In the genomic region with DNA sequence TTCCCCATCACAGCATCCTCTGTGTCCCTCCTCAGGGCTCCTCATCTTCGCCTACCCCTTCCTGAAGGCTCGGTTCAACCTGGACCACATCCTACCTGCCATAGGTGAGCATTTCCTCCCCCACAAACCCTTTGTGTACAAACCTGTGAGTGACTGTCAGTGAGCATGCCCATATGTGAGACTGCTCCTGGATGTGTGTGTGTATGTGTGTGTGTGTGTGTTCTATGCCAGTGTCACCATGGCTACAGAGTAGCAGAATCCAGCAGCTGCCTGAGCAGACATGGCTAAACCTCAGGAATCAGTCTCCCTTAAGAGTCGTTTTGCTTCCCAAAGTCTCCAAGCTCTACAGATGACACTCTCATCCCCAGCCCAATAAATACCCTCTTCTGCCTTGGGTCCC, we compare ENCODE assay signal across 21 mouse cellular contexts. TPM values are rescaled to one million over a fixed set of nuclear protein-coding genes. Genes with fewer than 3 reads are reported as not detected.
DNase-seq lines count a peak whose midpoint lies in the region; ATAC-seq lines count a peak whose summit lies in the region.
"Had no signal": no experiment of that assay in that cellular context is flagged by ENCODE, and none has a peak within 500 bp of the region (broad histone marks: within the 10 kb centered on the region; RNA-seq: fewer than 3 reads in every experiment).

No protein-coding gene starts in this region.

- peaks cover 17% of the 10 kb centered on the region for H3K4me1 ChIP-seq in hindbrain, embryonic 14.5 days (replicated peaks; ENCODE audit: control insufficient read depth, insufficient read depth, low read length)
- H3K4me1 ChIP-seq in hindbrain, embryonic 12.5 days = peaks cover 26% of the 10 kb centered on the region
- H3K4me1 ChIP-seq in midbrain, embryonic 14.5 days (ENCODE audit: control insufficient read depth, insufficient read depth, low read length) = peaks cover 21% of the 10 kb centered on the region
- H3K4me1 ChIP-seq in midbrain, embryonic 10.5 days = peaks cover 48% of the 10 kb centered on the region
- H3K4me1 ChIP-seq in forebrain, embryonic 14.5 days (ENCODE audit: control insufficient read depth, insufficient read depth, low read length) = peaks cover 12% of the 10 kb centered on the region
- H3K4me1 ChIP-seq in midbrain, embryonic 16.5 days (ENCODE audit: control insufficient read depth, insufficient read depth, low read length) = peaks cover 24% of the 10 kb centered on the region

- H3K36me3 ChIP-seq in hindbrain, embryonic 14.5 days (replicated peaks; ENCODE audit: control insufficient read depth, insufficient read depth) = no peaks in the 10 kb centered on the region
- H3K36me3 ChIP-seq in hindbrain, embryonic 12.5 days = no peaks in the 10 kb centered on the region
- H3K36me3 ChIP-seq in midbrain, embryonic 14.5 days (ENCODE audit: control insufficient read depth, insufficient read depth, low read length) = no peaks in the 10 kb centered on the region
- no peaks in the 10 kb centered on the region for H3K36me3 ChIP-seq in midbrain, embryonic 10.5 days
- no peaks in the 10 kb centered on the region for H3K36me3 ChIP-seq in forebrain, embryonic 14.5 days (ENCODE audit: control insufficient read depth, insufficient read depth, low read length)
- H3K36me3 ChIP-seq in midbrain, embryonic 16.5 days (ENCODE audit: control insufficient read depth, insufficient read depth, low read length) = no peaks in the 10 kb centered on the region
- H3K36me3 ChIP-seq: embryonic facial prominence, embryonic 12.5 days; neural tube, embryonic 13.5 days had no signal

- WGBS in hindbrain, embryonic 14.5 days = 82% methylated on average over 3 of the region's 3 CpGs
- 80% methylated on average over 3 of the region's 3 CpGs for WGBS in hindbrain, embryonic 12.5 days
- 71% methylated on average over 3 of the region's 3 CpGs for WGBS in midbrain, embryonic 14.5 days
- WGBS in midbrain, embryonic 10.5 days = 87% methylated on average over 3 of the region's 3 CpGs
- 74% methylated on average over 3 of the region's 3 CpGs for WGBS in forebrain, embryonic 14.5 days
- WGBS in midbrain, embryonic 16.5 days = 69% methylated on average over 3 of the region's 3 CpGs

- peak; percentile 64 for DNase-seq in hindbrain, embryonic 14.5 days (ENCODE audit: low spot score)
- peak; percentile 70 for DNase-seq in midbrain, embryonic 14.5 days
- DNase-seq in midbrain, embryonic 10.5 days (ENCODE audit: low spot score) = no peak
- DNase-seq in forebrain, embryonic 14.5 days (ENCODE audit: low spot score) = peak; percentile 55
- DNase-seq in spleen, adult 18-20 months = no peak
- DNase-seq in cerebellum, adult 11 months = no peak
- DNase-seq: cerebellum, adult 18-20 months; gastrocnemius, postnatal 25 days; heart, postnatal 36 days; kidney, postnatal 25 days; liver; lung, adult 18-20 months; lung, postnatal 4 days had no signal

- H3K9me3 ChIP-seq in hindbrain, embryonic 14.5 days (ENCODE audit: control insufficient read depth, low read length) = no peaks in the 10 kb centered on the region
- no peaks in the 10 kb centered on the region for H3K9me3 ChIP-seq in hindbrain, embryonic 12.5 days (replicated peaks)
- H3K9me3 ChIP-seq in midbrain, embryonic 14.5 days (ENCODE audit: control insufficient read depth, low read length) = no peaks in the 10 kb centered on the region
- no peaks in the 10 kb centered on the region for H3K9me3 ChIP-seq in midbrain, embryonic 10.5 days (replicated peaks)
- no peaks in the 10 kb centered on the region for H3K9me3 ChIP-seq in forebrain, embryonic 14.5 days (replicated peaks; ENCODE audit: control insufficient read depth, low read length)
- H3K9me3 ChIP-seq in midbrain, embryonic 16.5 days (replicated peaks; ENCODE audit: control insufficient read depth, low read length, poor library complexity, severe bottlenecking) = no peaks in the 10 kb centered on the region
- H3K9me3 ChIP-seq: embryonic facial prominence, embryonic 12.5 days; neural tube, embryonic 13.5 days had no signal

- ATAC-seq in hindbrain, embryonic 14.5 days (ENCODE audit: low FRiP score) = peak; percentile 57; the same call in 1 of the 2 replicates
- no peak for ATAC-seq in hindbrain, embryonic 12.5 days (ENCODE audit: low FRiP score)
- ATAC-seq in midbrain, embryonic 14.5 days (ENCODE audit: low FRiP score, low TSS enrichment) = no peak
- no peak for ATAC-seq in forebrain, embryonic 14.5 days
- ATAC-seq in midbrain, embryonic 16.5 days = peak; percentile 81
- ATAC-seq: intestine, postnatal 0 days had no signal

- H3K4me3 ChIP-seq in hindbrain, embryonic 14.5 days (replicated peaks; ENCODE audit: low read length) = no peak overlapping the region
- H3K4me3 ChIP-seq in hindbrain, embryonic 12.5 days = no peak overlapping the region
- no peak overlapping the region for H3K4me3 ChIP-seq in midbrain, embryonic 14.5 days (replicated peaks; ENCODE audit: low read depth, low read length)
- H3K4me3 ChIP-seq in midbrain, embryonic 10.5 days = no peak overlapping the region
- H3K4me3 ChIP-seq in forebrain, embryonic 14.5 days (ENCODE audit: low read depth, low read length) = no peak overlapping the region
- no peak overlapping the region for H3K4me3 ChIP-seq in midbrain, embryonic 16.5 days (ENCODE audit: low read depth, low read length)
- H3K4me3 ChIP-seq: embryonic facial prominence, embryonic 12.5 days; neural tube, embryonic 13.5 days had no signal

- no peak overlapping the region for H3K9ac ChIP-seq in hindbrain, embryonic 14.5 days
- H3K9ac ChIP-seq in hindbrain, embryonic 12.5 days = no peak overlapping the region
- no peak overlapping the region for H3K9ac ChIP-seq in midbrain, embryonic 14.5 days (replicated peaks; ENCODE audit: low read length)
- no peak overlapping the region for H3K9ac ChIP-seq in forebrain, embryonic 14.5 days (ENCODE audit: low read length)
- no peak overlapping the region for H3K9ac ChIP-seq in midbrain, embryonic 16.5 days (ENCODE audit: low read depth, low read length)
- H3K9ac ChIP-seq: embryonic facial prominence, embryonic 12.5 days; neural tube, embryonic 13.5 days had no signal

- H3K27me3 ChIP-seq in hindbrain, embryonic 14.5 days (ENCODE audit: control insufficient read depth, insufficient read depth, low read length) = peaks cover 12% of the 10 kb centered on the region
- peaks cover 22% of the 10 kb centered on the region for H3K27me3 ChIP-seq in hindbrain, embryonic 12.5 days
- H3K27me3 ChIP-seq in midbrain, embryonic 14.5 days (ENCODE audit: control insufficient read depth, insufficient read depth, low read length) = peaks cover 12% of the 10 kb centered on the region; the same call in 1 of the 2 replicates
- H3K27me3 ChIP-seq in midbrain, embryonic 10.5 days (ENCODE audit: low read depth, poor library complexity, severe bottlenecking) = peaks cover 29% of the 10 kb centered on the region
- H3K27me3 ChIP-seq in forebrain, embryonic 14.5 days (replicated peaks; ENCODE audit: control insufficient read depth, insufficient read depth, low read length) = peaks cover 9% of the 10 kb centered on the region
- peaks cover 14% of the 10 kb centered on the region for H3K27me3 ChIP-seq in midbrain, embryonic 16.5 days (ENCODE audit: control insufficient read depth, insufficient read depth, low read depth, low read length)

- H3K27ac ChIP-seq in hindbrain, embryonic 14.5 days = no peak overlapping the region
- no peak overlapping the region for H3K27ac ChIP-seq in hindbrain, embryonic 12.5 days
- no peak overlapping the region for H3K27ac ChIP-seq in midbrain, embryonic 14.5 days (replicated peaks; ENCODE audit: low read depth, low read length)
- H3K27ac ChIP-seq in midbrain, embryonic 10.5 days (replicated peaks) = no peak overlapping the region; the same call in 1 of the 2 replicates
- no peak overlapping the region for H3K27ac ChIP-seq in forebrain, embryonic 14.5 days (ENCODE audit: low read depth, low read length)
- H3K27ac ChIP-seq in midbrain, embryonic 16.5 days (ENCODE audit: low read length) = peak overlapping the region; percentile 40
- H3K27ac ChIP-seq: embryonic facial prominence, embryonic 12.5 days; neural tube, embryonic 13.5 days had no signal

- H3K4me2 ChIP-seq in hindbrain, embryonic 14.5 days (replicated peaks) = no peak overlapping the region
- no peak overlapping the region for H3K4me2 ChIP-seq in hindbrain, embryonic 12.5 days (replicated peaks)
- H3K4me2 ChIP-seq in midbrain, embryonic 14.5 days (ENCODE audit: low read length) = no peak overlapping the region
- no peak overlapping the region for H3K4me2 ChIP-seq in forebrain, embryonic 14.5 days (ENCODE audit: low read length)
- H3K4me2 ChIP-seq in midbrain, embryonic 16.5 days (ENCODE audit: low read length) = no peak overlapping the region; the same call in 1 of the 2 replicates
- H3K4me2 ChIP-seq: embryonic facial prominence, embryonic 12.5 days; heart, embryonic 11.5 days; neural tube, embryonic 13.5 days had no signal

RNA-seq across cellular contexts. Expression of a gene that starts 1.6 kb away (rescaled TPM):
- polyA plus RNA-seq in hindbrain, embryonic 14.5 days (2014; fragmentation: Nextera tagmentation; extraction: Ambion mirVana) = 0.13 TPM in 1 of 2 replicates, not detected in the other
- polyA plus RNA-seq in hindbrain, embryonic 12.5 days (2016; fragmentation: Nextera tagmentation; extraction: Ambion mirVana) = not detected in 2 replicates
- 0.15 and 0.24 TPM in 2 replicates for polyA plus RNA-seq in midbrain, embryonic 14.5 days (2014; fragmentation: Nextera tagmentation; extraction: Ambion mirVana)
- polyA plus RNA-seq in midbrain, embryonic 10.5 days (2016; fragmentation: Nextera tagmentation; extraction: Ambion mirVana) = 0.07 TPM in 1 of 2 replicates, not detected in the other
- 0.31 TPM in 1 of 2 replicates, not detected in the other for polyA plus RNA-seq in forebrain, embryonic 14.5 days (2014; fragmentation: Nextera tagmentation; extraction: Ambion mirVana)
- 0.18 TPM in 1 of 2 replicates, not detected in the other for polyA plus RNA-seq in midbrain, embryonic 16.5 days (2015; fragmentation: Nextera tagmentation; extraction: Ambion mirVana)
- polyA plus RNA-seq: C2C12; embryonic facial prominence, embryonic 12.5 days; heart, embryonic 11.5 days; intestine, postnatal 0 days; thymus, postnatal 0 days had no signal

RNA-seq across cellular contexts. Expression of a gene that starts 4.6 kb away (rescaled TPM):
- polyA plus RNA-seq in hindbrain, embryonic 14.5 days (2014; fragmentation: Nextera tagmentation; extraction: Ambion mirVana) = 0.13 TPM in 1 of 2 replicates, not detected in the other
- polyA plus RNA-seq in hindbrain, embryonic 12.5 days (2016; fragmentation: Nextera tagmentation; extraction: Ambion mirVana) = 0.17 TPM in 1 of 2 replicates, not detected in the other
- not detected in 2 replicates for polyA plus RNA-seq in midbrain, embryonic 14.5 days (2014; fragmentation: Nextera tagmentation; extraction: Ambion mirVana)
- polyA plus RNA-seq in midbrain, embryonic 10.5 days (2016; fragmentation: Nextera tagmentation; extraction: Ambion mirVana) = 0.21 and 0.30 TPM in 2 replicates
- polyA plus RNA-seq in forebrain, embryonic 14.5 days (2014; fragmentation: Nextera tagmentation; extraction: Ambion mirVana) = not detected in 2 replicates
- 0.48 and 0.55 TPM in 2 replicates for polyA plus RNA-seq in midbrain, embryonic 16.5 days (2015; fragmentation: Nextera tagmentation; extraction: Ambion mirVana)
- polyA plus RNA-seq: C2C12; embryonic facial prominence, embryonic 12.5 days; heart, embryonic 11.5 days; intestine, postnatal 0 days; thymus, postnatal 0 days had no signal

RNA-seq across cellular contexts. Expression of a gene that starts 46.8 kb away (rescaled TPM):
- polyA plus RNA-seq in hindbrain, embryonic 14.5 days (2014; fragmentation: Nextera tagmentation; extraction: Ambion mirVana) = 21.3 and 21.6 TPM in 2 replicates
- 28.0 and 30.8 TPM in 2 replicates for polyA plus RNA-seq in hindbrain, embryonic 12.5 days (2016; fragmentation: Nextera tagmentation; extraction: Ambion mirVana)
- polyA plus RNA-seq in midbrain, embryonic 14.5 days (2014; fragmentation: Nextera tagmentation; extraction: Ambion mirVana) = 16.0 and 18.0 TPM in 2 replicates
- polyA plus RNA-seq in midbrain, embryonic 10.5 days (2016; fragmentation: Nextera tagmentation; extraction: Ambion mirVana) = 29.7 and 31.2 TPM in 2 replicates
- polyA plus RNA-seq in forebrain, embryonic 14.5 days (2014; fragmentation: Nextera tagmentation; extraction: Ambion mirVana) = 19.6 and 20.0 TPM in 2 replicates
- polyA plus RNA-seq in midbrain, embryonic 16.5 days (2015; fragmentation: Nextera tagmentation; extraction: Ambion mirVana) = 22.3 and 24.5 TPM in 2 replicates

RNA-seq across cellular contexts. Expression of a gene that starts 53.9 kb away (rescaled TPM):
- polyA plus RNA-seq in hindbrain, embryonic 14.5 days (2014; fragmentation: Nextera tagmentation; extraction: Ambion mirVana) = 2.7 and 3.3 TPM in 2 replicates
- polyA plus RNA-seq in hindbrain, embryonic 12.5 days (2016; fragmentation: Nextera tagmentation; extraction: Ambion mirVana) = 10.1 and 14.7 TPM in 2 replicates
- polyA plus RNA-seq in midbrain, embryonic 14.5 days (2014; fragmentation: Nextera tagmentation; extraction: Ambion mirVana) = 8.2 and 8.5 TPM in 2 replicates
- 38.5 and 39.4 TPM in 2 replicates for polyA plus RNA-seq in midbrain, embryonic 10.5 days (2016; fragmentation: Nextera tagmentation; extraction: Ambion mirVana)
- 0.05 TPM in 2 replicates for polyA plus RNA-seq in forebrain, embryonic 14.5 days (2014; fragmentation: Nextera tagmentation; extraction: Ambion mirVana)
- polyA plus RNA-seq in midbrain, embryonic 16.5 days (2015; fragmentation: Nextera tagmentation; extraction: Ambion mirVana) = 6.1 and 12.0 TPM in 2 replicates
- polyA plus RNA-seq: heart, embryonic 11.5 days; intestine, postnatal 0 days had no signal

RNA-seq across cellular contexts. Expression of a gene that starts 58.0 kb away (rescaled TPM):
- 5.5 and 5.8 TPM in 2 replicates for polyA plus RNA-seq in hindbrain, embryonic 14.5 days (2014; fragmentation: Nextera tagmentation; extraction: Ambion mirVana)
- 5.0 and 6.7 TPM in 2 replicates for polyA plus RNA-seq in hindbrain, embryonic 12.5 days (2016; fragmentation: Nextera tagmentation; extraction: Ambion mirVana)
- polyA plus RNA-seq in midbrain, embryonic 14.5 days (2014; fragmentation: Nextera tagmentation; extraction: Ambion mirVana) = 2.5 and 4.1 TPM in 2 replicates
- polyA plus RNA-seq in midbrain, embryonic 10.5 days (2016; fragmentation: Nextera tagmentation; extraction: Ambion mirVana) = 4.4 and 6.7 TPM in 2 replicates
- 3.1 and 3.9 TPM in 2 replicates for polyA plus RNA-seq in forebrain, embryonic 14.5 days (2014; fragmentation: Nextera tagmentation; extraction: Ambion mirVana)
- 5.0 and 6.2 TPM in 2 replicates for polyA plus RNA-seq in midbrain, embryonic 16.5 days (2015; fragmentation: Nextera tagmentation; extraction: Ambion mirVana)

Comparison
In these comparisons a context has a peak if more than half of its experiments do, and no peak if none do; other contexts are left out.
1. ATAC-seq: peak in hindbrain, embryonic 14.5 days (single experiment) and midbrain, embryonic 16.5 days (single experiment); none in hindbrain, embryonic 12.5 days (single experiment), midbrain, embryonic 14.5 days (single experiment) and forebrain, embryonic 14.5 days (single experiment).
2. DNase-seq: peak in hindbrain, embryonic 14.5 days (single experiment), midbrain, embryonic 14.5 days (single experiment) and forebrain, embryonic 14.5 days (single experiment); none in midbrain, embryonic 10.5 days (single experiment), spleen, adult 18-20 months (0 of 2) and cerebellum, adult 11 months (single experiment).